Mouse (Mus musculus) gastrocnemius, adult 18-20 months (tissue): Measurements from ENCODE around the gene Rnasek. TPM values are rescaled to one million over a fixed set of nuclear protein-coding genes. Genes with fewer than 3 reads are reported as not detected.

ENCODE experiments used
- DNase-seq: peaks from one replicate; pipeline ENCODE4 v3.0.0; 2021; ENCODE audit warnings: low spot score
- total RNA-seq, 2 experiments: library from RNA; stranded (reverse); gene quantifications; 2 replicates each; pipeline ENCODE4 v1.2.3; 2021

Rnasek gene
- total RNA-seq, 2 experiments from 2014 or later = 120 to 133 TPM

DNA sequence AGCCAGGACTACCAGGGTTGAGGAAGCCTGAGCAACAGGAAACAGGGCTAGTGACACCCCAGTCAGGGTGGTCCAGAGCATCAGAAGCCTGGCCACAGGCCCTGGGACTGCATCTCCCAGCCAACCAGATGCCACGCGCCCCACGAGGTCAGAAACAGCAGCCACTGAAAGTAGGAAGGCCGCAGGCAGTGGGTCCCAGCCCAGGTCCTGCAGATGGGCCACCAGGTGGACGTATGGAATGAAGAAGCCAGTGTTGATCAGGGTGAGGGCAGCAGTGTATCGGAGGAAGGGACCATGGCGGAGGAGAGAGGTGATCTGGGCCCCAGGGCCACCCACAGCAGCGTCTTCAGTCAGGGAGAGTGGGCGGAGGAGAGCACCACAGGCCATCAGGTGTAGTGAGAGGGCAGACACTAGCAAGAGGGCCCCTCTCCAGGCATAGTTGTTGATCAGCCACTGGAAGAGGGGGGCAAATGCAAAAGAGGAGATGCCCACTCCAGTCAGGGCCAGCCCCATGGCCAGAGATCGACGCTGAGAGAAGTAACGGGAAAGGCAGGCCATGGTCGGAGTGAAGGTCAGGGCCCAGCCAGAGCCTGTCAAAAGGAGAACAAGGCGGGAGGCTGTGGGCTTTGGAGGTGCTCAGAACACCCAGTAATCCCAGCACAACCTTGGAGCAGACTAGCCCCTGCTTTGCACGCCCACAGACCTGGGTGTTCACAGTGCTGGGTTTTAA, 20.7 kb downstream of the Rnasek start:
- DNase-seq = no peak

- DNase-seq = no peak
Observed at GRCm38 (mm10) chr11:70218039-70218438, 21.6 kb downstream of the Rnasek start.

DNA sequence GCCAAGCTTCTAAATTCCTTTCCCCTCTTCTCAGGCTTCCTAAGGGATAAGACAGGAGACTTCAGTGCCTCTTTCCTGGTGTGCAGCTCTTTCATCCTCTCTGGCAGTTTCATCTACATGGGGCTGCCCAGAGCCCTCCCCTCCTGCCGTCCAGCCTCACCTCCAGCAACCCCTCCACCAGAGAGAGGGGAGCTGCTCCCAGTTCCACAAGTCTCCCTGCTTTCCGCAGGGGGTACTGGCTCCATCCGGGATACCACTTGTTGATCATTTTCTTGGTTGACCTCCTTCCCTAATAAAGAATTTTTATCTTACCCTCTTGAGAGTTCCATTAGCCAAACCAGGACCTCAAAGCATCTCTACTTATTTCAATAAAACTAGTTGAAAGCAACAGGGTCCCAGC, 23.5 kb downstream of the Rnasek start:
- DNase-seq = no peak

- no peak for DNase-seq
Observed at GRCm38 (mm10) chr11:70215301-70215700, 24.3 kb downstream of the Rnasek start.

- no peak for DNase-seq
Observed at GRCm38 (mm10) chr11:70214856-70215209, 24.8 kb downstream of the Rnasek start.

DNA sequence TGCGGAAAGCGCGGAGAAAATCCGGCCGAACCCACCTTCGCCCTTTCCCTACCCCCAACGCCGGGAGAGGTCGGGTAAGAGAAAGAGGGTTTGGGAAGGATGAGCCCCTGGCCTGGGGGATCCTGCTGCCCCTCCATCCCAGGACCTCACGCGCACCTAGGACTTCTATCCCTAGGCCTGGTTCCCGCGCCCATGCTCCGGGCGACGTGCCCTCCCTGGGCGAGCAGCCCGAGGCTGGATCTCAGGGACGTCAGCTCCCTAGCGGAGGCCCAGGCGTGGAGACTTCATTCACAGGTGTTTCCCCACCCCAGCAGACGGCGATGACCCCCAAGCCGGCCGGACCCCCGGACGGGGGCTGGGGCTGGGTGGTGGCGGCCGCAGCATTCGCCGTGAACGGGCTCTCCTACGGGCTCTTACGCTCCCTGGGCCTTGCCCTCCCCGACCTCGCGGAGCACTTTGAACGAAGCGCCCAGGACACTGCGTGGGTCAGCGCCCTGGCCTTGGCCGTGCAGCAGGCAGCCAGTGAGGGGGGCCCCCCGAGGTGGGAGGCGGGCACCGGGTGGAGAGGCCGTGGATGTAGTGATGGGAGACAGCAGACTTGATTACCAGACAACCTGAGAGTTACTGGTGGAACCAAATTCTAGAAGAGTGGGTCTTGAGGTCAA, 25.3 kb downstream of the Rnasek start:
- no peak for DNase-seq

- DNase-seq = no peak
Observed at GRCm38 (mm10) chr11:70213736-70214135, 25.9 kb downstream of the Rnasek start.

DNA sequence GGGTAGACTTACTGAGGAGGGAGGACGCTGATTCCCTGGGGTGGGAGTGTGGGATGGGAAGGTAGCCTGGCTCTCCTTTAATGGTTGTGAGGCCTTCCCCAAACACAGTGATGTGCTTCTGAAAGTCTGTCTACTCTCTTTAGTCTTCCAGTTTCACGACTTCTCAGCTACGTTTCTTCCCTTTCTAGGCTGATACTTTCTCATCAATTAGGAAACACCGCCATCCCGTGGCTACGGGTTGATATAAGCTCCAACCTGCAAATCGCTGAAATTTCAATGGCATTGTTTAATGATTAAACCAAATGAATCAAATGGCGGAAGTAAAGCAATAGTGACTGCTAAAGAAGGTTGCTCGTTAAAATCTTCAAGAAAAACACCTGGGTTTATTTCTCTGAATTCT, 26.7 kb downstream of the Rnasek start:
- DNase-seq = peak; percentile 75

GRCm38 (mm10) chr11:70212423-70212822, 27.2 kb downstream of the Rnasek start, which contains the start of gene Slc16a11:
Gene Slc16a11, plus strand, starts transcription at chr11:70212752.
- DNase-seq = no peak

DNA sequence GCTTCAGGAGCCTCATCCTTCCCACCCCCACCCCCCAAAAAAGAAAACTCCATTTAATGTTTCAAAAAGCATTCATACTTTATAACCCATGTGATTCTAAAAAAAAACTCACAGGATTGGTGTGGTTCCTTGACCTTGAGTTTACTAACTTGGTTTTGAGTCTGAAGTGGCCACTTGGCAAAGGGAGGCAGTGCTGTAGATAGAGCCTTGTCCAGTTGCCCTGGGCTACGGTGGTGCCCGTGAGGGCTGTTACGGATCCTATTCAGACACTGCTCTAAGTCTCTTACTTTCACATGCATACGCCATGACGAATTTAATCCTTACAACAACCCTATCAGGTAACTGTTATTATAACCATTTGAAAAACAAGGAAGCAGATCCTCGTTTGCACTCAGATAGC, 27.7 kb downstream of the Rnasek start:
- DNase-seq = no peak

GRCm38 (mm10) chr11:70210681-70211080, 29.0 kb downstream of the Rnasek start:
- DNase-seq = no peak

GRCm38 (mm10) chr11:70208778-70209388, 30.8 kb downstream of the Rnasek start:
- DNase-seq = no peak

DNA sequence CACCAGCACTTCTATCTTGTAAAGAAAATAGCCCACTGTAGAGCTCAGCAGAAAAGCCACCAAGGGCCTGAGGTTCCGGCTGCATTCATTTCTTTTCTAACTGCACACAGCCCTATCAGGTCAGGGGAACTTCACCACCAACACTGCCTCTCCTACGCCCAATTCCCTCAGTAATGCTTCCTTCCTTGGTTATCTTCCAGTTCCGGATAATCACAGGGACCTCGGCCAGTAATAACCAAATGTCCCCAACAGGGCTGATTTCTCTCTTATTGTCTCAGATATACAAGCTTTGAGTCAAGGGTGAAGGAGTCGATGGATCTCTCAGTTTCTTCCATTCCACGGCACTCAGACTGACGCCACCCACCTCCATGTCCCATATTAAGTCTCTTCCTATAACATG, 32.4 kb downstream of the Rnasek start:
- no peak for DNase-seq

GRCm38 (mm10) chr11:70206801-70207200, 32.8 kb downstream of the Rnasek start:
- no peak for DNase-seq

- DNase-seq = peak; percentile 85
Observed at GRCm38 (mm10) chr11:70201691-70202090, 38.0 kb downstream of the Rnasek start.

DNA sequence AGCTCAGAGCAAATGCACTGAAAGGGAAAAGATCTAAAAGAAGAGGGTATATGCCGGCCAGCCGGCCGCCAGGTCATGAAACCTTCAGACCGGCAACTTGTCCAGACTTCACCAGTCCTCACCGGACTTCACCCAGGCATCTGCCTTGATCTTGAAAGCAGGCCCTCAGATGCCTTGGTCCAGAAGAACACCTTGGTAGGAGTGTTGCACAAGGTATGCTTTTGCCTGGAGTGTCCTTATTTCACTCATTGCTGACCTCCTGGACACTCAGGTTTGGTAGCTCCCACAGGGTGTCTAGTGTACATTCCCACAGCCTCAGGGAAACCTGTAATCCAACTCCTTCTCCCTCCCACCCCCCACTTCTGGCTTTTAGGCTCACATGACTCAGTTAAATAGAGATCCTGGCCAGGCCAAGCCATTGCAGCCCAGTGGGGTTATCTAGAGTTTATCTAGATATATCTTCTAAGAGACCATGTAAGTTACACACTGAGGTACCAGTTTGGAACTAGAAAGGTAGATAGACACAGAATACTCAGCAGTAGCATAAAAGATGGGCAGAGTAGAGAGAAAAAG, 39.5 kb downstream of the Rnasek start:
- DNase-seq = no peak

DNA sequence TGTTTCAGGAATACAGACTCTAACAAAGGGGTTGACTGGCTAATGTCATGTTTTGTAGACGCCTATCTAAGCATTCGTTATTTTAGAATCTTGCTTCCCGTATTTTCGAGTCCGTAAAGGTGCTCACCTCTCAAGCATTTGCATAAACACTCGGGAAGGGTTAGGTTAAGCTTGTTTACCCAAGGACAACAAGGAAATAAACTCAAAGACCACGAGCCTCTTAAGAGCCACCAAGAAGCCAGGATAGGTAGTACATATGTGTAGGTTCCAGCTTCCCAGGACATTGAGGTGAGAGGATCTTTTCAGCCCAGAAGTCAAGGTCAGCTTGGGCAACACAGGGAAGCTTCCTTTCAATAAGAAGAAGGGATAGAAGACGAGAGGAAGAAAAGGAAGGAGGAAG, 40.5 kb downstream of the Rnasek start:
- DNase-seq = no peak

DNA sequence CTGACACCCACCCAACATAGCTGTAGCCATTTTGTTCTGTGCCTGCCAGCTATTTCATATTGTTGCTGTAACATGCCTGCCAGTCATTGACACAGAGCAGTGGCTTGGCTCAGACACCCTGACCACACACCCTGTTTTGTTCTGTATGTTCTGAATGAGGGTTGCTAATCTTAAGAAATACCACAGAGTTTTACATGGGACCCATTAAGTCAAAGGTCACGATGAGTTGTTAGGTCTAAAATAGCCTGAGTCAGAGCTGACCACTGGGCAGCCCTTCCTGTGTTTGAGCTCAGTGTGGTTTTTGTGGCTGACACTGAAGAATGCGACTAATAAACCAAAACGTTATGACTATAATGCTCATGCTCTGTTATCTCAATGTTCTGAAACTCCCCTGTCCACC, 41.3 kb downstream of the Rnasek start:
- DNase-seq = no peak

DNA sequence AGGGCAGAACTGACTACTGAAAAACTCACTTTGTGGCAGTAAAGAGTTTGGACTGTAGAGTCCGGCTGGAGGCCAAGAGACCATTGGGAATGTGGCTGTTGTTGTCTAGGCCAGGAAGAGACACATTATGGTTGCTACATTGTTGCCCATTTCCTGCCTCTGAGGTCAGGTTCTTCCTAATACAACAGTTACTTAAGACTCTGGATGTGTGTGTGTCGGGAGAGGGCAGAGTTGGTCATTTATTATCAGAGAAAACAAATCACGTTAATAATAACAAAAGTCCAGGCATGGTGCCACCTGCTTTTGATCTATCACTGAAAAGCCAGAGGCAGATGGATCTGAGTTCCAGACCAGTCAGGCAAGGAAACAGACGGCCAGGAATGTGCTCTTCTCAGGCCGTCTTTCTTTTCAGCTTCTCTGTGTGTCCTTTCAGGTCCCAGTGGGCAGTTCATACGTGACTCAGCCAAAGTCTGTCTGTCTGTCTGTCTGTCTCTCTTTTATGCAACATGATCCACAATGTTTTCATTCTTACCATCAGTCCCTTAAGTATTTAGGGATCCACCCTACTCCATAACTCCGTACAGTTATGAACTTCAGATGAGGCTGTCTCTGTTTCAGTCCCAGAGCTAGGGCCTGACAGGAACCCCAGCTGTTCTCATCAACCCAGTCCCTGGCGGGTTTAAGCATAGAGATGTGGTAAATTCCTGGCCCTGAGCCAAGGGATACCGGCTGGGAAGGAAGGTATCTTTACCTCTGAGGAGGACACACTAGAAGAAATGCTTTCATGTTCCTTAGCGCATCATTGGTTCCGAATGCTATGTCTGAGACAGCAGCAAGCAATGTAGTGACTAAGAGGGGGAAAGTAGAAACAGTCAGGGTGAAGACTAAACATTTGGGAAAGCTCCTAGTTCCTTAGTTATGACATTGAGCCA, 46.0 kb downstream of the Rnasek start:
- no peak for DNase-seq

DNA sequence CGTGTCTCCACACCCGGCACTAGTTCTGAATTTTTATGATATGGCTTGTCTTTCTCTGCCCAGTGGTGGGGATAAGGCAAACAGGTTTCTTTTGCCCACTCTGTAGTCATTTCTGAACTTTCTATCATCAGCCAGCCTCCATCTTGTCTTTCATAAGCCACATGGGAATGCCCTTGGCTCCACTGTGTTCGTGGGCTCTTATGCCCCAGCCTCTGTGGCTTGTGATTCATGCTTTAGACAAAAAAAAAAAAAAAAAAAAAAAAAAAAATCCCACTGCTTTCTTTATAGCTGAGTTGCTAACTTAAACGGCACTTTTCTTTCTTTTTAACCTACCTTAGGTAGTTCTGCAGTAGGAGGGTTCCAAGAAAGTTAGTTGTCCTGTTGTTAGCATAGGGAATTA, 47.5 kb downstream of the Rnasek start:
- DNase-seq = no peak

GRCm38 (mm10) chr11:70191188-70191587, 48.5 kb downstream of the Rnasek start:
- no peak for DNase-seq
